Mouse (Mus musculus) lung, embryonic 15.5 days (tissue): ENCODE results near the gene U2af2. TPM values are rescaled to one million over a fixed set of nuclear protein-coding genes. Genes with fewer than 3 reads are reported as not detected.
A peak's percentile ranks its signal among the peaks of the same experiment; 100 is the strongest.

ENCODE experiments used
- ATAC-seq: fragments of 200-750 bp; cut with Nextera tagmentation; 2 replicates; pipeline ENCODE4 v1.8.0; 2017; ENCODE audit warnings: moderate number of reproducible peaks, borderline replicate concordance; ENCODE audit not compliant: low FRiP score, low TSS enrichment; ENCODE audit errors: extremely low read depth
- H3K27ac ChIP-seq: fragments of 300-500 bp; sonication (generic); 2 replicates; pipeline ENCODE4 v1.5.1; 2015; ENCODE audit warnings: moderate library complexity, mild to moderate bottlenecking, inconsistent platforms
- H3K27me3 ChIP-seq: fragments of 300-500 bp; sonication (generic); 2 replicates; pipeline ENCODE4 v1.6.1; 2015; ENCODE audit warnings: inconsistent platforms
- H3K36me3 ChIP-seq: fragments of 300-500 bp; sonication (generic); 2 replicates; pipeline ENCODE4 v1.6.1; 2015; ENCODE audit warnings: inconsistent platforms
- H3K4me1 ChIP-seq: fragments of 300-500 bp; sonication (generic); 2 replicates; pipeline ENCODE4 v1.6.1; 2015; ENCODE audit warnings: inconsistent platforms
- H3K4me2 ChIP-seq: fragments of 300-500 bp; sonication (generic); 2 replicates; pipeline ENCODE4 v1.6.1; 2015; ENCODE audit warnings: inconsistent platforms, mild to moderate bottlenecking, moderate library complexity
- H3K4me3 ChIP-seq: fragments of 300-500 bp; sonication (generic); 2 replicates; pipeline ENCODE4 v1.5.1; 2015; ENCODE audit warnings: mild to moderate bottlenecking, inconsistent platforms
- H3K9ac ChIP-seq: fragments of 300-500 bp; sonication (generic); 2 replicates; pipeline ENCODE4 v1.6.1; 2015; ENCODE audit warnings: inconsistent platforms
- H3K9me3 ChIP-seq: fragments of 300-500 bp; sonication (generic); 2 replicates; pipeline ENCODE4 v1.6.1; 2016; ENCODE audit warnings: inconsistent platforms
- WGBS: fragments of 180-500 bp; shearing (Covaris S2); methylation state at CpG from one replicate; pipeline ENCODE4 v1.1.7; 2015; 5-methylcytosine and 5-hydroxymethylcytosine counted together
- polyA plus RNA-seq: library from polyadenylated mRNA; unstranded; fragments of >200 nt; fragmentation: Nextera tagmentation; extraction: Ambion mirVana; gene quantifications from 2 replicates; pipeline ENCODE4 v1.2.1, GENCODE M21; 2015

Gene U2af2
- polyA plus RNA-seq, 1 experiment from 2014 or later: 150 TPM

- ATAC-seq: no peak
- Histone ChIP-seq H3K4me1 (peaks cover 13% of the 10 kb centered on the region), H3K36me3 (peaks cover 56% of the 10 kb centered on the region), H3K27me3 (no peaks in the 10 kb centered on the region), H3K9me3 (no peaks in the 10 kb centered on the region), H3K27ac (peak overlapping the region; percentile 95), H3K9ac (peak overlapping the region; percentile 98), H3K4me2 (peak overlapping the region; percentile 85), H3K4me3 (peak overlapping the region; percentile 98)
- WGBS: 8% methylated on average over 6 of the region's 6 CpGs
These were observed 18.9 kb downstream of the U2af2 start for GRCm38 (mm10) chr7:5080815-5081214.

GRCm38 (mm10) chr7:5081241-5081640, 19.3 kb downstream of the U2af2 start:
- Histone ChIP-seq H3K4me3 (peak overlapping the region; percentile 98), H3K9me3 (no peaks in the 10 kb centered on the region), H3K36me3 (peaks cover 56% of the 10 kb centered on the region), H3K4me2 (peak overlapping the region; percentile 85), H3K4me1 (peaks cover 13% of the 10 kb centered on the region), H3K27me3 (no peaks in the 10 kb centered on the region), H3K9ac (peak overlapping the region; percentile 98), H3K27ac (no peak overlapping the region)
- WGBS: 53% methylated on average over 6 of the region's 6 CpGs
- ATAC-seq: no peak

GRCm38 (mm10) chr7:5081939-5082338, 20.0 kb downstream of the U2af2 start:
- Histone ChIP-seq H3K9me3 (no peaks in the 10 kb centered on the region), H3K4me3 (no peak overlapping the region), H3K36me3 (peaks cover 53% of the 10 kb centered on the region), H3K4me1 (peaks cover 13% of the 10 kb centered on the region), H3K27me3 (no peaks in the 10 kb centered on the region), H3K4me2 (peak overlapping the region; percentile 85), H3K27ac (no peak overlapping the region), H3K9ac (no peak overlapping the region)
- no peak for ATAC-seq
- 92% methylated on average over 2 of the region's 2 CpGs for WGBS

GRCm38 (mm10) chr7:5083325-5084105, 21.6 kb downstream of the U2af2 start:
- peaks cover 43% of the 10 kb centered on the region for H3K36me3 ChIP-seq
- 89% methylated on average over 18 of the region's 18 CpGs for WGBS
- no peak for ATAC-seq
- no peak overlapping the region for H3K4me2 ChIP-seq
- no peak overlapping the region for H3K4me3 ChIP-seq
- no peaks in the 10 kb centered on the region for H3K9me3 ChIP-seq
- no peak overlapping the region for H3K9ac ChIP-seq
- H3K4me1 ChIP-seq: peaks cover 13% of the 10 kb centered on the region
- H3K27ac ChIP-seq: no peak overlapping the region
- no peaks in the 10 kb centered on the region for H3K27me3 ChIP-seq

- WGBS: 92% methylated on average over 1 of the region's 1 CpGs
- Histone ChIP-seq H3K4me2 (no peak overlapping the region), H3K36me3 (peaks cover 50% of the 10 kb centered on the region; the same call in 1 of the 2 replicates), H3K4me3 (no peak overlapping the region), H3K27ac (no peak overlapping the region), H3K27me3 (no peaks in the 10 kb centered on the region), H3K4me1 (peaks cover 13% of the 10 kb centered on the region), H3K9ac (no peak overlapping the region), H3K9me3 (no peaks in the 10 kb centered on the region)
- ATAC-seq: no peak
These were observed 23.6 kb downstream of the U2af2 start for GRCm38 (mm10) chr7:5085512-5085911.

- Histone ChIP-seq H3K27me3 (no peaks in the 10 kb centered on the region), H3K4me3 (no peak overlapping the region), H3K4me2 (no peak overlapping the region), H3K27ac (no peak overlapping the region), H3K9me3 (no peaks in the 10 kb centered on the region), H3K36me3 (peaks cover 61% of the 10 kb centered on the region), H3K4me1 (no peaks in the 10 kb centered on the region), H3K9ac (no peak overlapping the region)
- ATAC-seq: no peak
- WGBS: 74% methylated on average over 5 of the region's 5 CpGs
These were observed 25.0 kb downstream of the U2af2 start for GRCm38 (mm10) chr7:5086921-5087440.

GRCm38 (mm10) chr7:5087886-5088285, 25.9 kb downstream of the U2af2 start:
- WGBS: 75% methylated on average over 4 of the region's 4 CpGs
- no peak overlapping the region for H3K4me3 ChIP-seq
- peaks cover 67% of the 10 kb centered on the region for H3K36me3 ChIP-seq
- H3K4me2 ChIP-seq: no peak overlapping the region
- H3K9me3 ChIP-seq: no peaks in the 10 kb centered on the region
- no peaks in the 10 kb centered on the region for H3K27me3 ChIP-seq
- H3K9ac ChIP-seq: no peak overlapping the region
- ATAC-seq: no peak
- no peaks in the 10 kb centered on the region for H3K4me1 ChIP-seq
- H3K27ac ChIP-seq: no peak overlapping the region

- H3K27me3 ChIP-seq: no peaks in the 10 kb centered on the region
- H3K4me1 ChIP-seq: no peaks in the 10 kb centered on the region
- no peak overlapping the region for H3K9ac ChIP-seq
- H3K36me3 ChIP-seq: peaks cover 69% of the 10 kb centered on the region
- 87% methylated on average over 15 of the region's 15 CpGs for WGBS
- no peak overlapping the region for H3K4me3 ChIP-seq
- H3K4me2 ChIP-seq: no peak overlapping the region
- H3K27ac ChIP-seq: no peak overlapping the region
- H3K9me3 ChIP-seq: no peaks in the 10 kb centered on the region
- no peak for ATAC-seq
These were observed 27.9 kb downstream of the U2af2 start for GRCm38 (mm10) chr7:5089853-5090252.

GRCm38 (mm10) chr7:5091008-5091728, 29.2 kb downstream of the U2af2 start:
- 90% methylated on average over 15 of the region's 15 CpGs for WGBS

GRCm38 (mm10) chr7:5092381-5092780, 30.4 kb downstream of the U2af2 start:
- Histone ChIP-seq H3K4me3 (no peak overlapping the region), H3K27ac (no peak overlapping the region), H3K9ac (no peak overlapping the region), H3K36me3 (peaks cover 74% of the 10 kb centered on the region), H3K27me3 (no peaks in the 10 kb centered on the region), H3K4me2 (no peak overlapping the region), H3K4me1 (no peaks in the 10 kb centered on the region), H3K9me3 (no peaks in the 10 kb centered on the region)
- ATAC-seq: no peak
- WGBS: 70% methylated on average over 6 of the region's 6 CpGs

More at GRCm38 (mm10) chr7:5091008-5091728, 29.2 kb downstream of the U2af2 start:
- Histone ChIP-seq H3K36me3 (peaks cover 74% of the 10 kb centered on the region), H3K27me3 (no peaks in the 10 kb centered on the region), H3K9ac (no peak overlapping the region), H3K4me2 (no peak overlapping the region), H3K9me3 (no peaks in the 10 kb centered on the region), H3K27ac (no peak overlapping the region), H3K4me1 (no peaks in the 10 kb centered on the region), H3K4me3 (no peak overlapping the region)
- ATAC-seq: no peak

- Histone ChIP-seq H3K36me3 (peaks cover 80% of the 10 kb centered on the region), H3K4me3 (no peak overlapping the region), H3K27ac (no peak overlapping the region), H3K4me2 (no peak overlapping the region), H3K4me1 (no peaks in the 10 kb centered on the region), H3K9me3 (no peaks in the 10 kb centered on the region), H3K9ac (no peak overlapping the region), H3K27me3 (no peaks in the 10 kb centered on the region)
- no peak for ATAC-seq
- 79% methylated on average over 21 of the region's 21 CpGs for WGBS
These were observed 31.0 kb downstream of the U2af2 start for GRCm38 (mm10) chr7:5092831-5093510.
